Mouse (Mus musculus): ENCODE data around the gene Bcar1. TPM values are rescaled to one million over a fixed set of nuclear protein-coding genes. Genes with fewer than 3 reads are reported as not detected.

The Bcar1 gene
- polyA plus RNA-seq, 1 experiment from 2014 or later: 4.1 TPM

- DNase-seq (ENCODE audit: low spot score): no peak
These were observed 62.5 kb downstream of the Bcar1 start for GRCm38 (mm10) chr8:111681153-111681552.

- no peak for DNase-seq (ENCODE audit: low spot score)
These were observed 63.1 kb downstream of the Bcar1 start for GRCm38 (mm10) chr8:111680423-111681028.

- DNase-seq (ENCODE audit: low spot score): no peak
These were observed 64.8 kb downstream of the Bcar1 start for GRCm38 (mm10) chr8:111678848-111679247.

DNA sequence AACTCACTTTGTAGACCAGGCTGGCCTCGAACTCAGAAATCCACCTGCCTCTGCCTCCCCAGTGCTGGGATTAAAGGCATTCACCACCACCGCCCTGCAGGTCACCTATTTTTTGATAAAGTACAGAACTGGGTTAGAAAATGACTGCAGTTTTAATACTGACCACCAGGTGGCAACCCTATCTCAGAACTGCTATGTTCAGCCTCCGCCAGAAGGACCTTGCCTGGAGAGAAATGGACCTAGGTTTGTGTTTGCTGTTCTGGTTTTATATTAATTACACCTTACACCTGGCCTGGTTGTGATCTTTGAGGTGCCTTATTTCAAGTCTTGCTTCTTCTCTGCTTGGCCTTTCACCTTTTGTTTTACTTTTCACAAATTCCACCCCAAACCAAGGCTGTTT is 65.5 kb downstream of the Bcar1 start:
- peak; percentile 63 for DNase-seq (ENCODE audit: low spot score)

- no peak for DNase-seq (ENCODE audit: low spot score)
These were observed 67.4 kb downstream of the Bcar1 start for GRCm38 (mm10) chr8:111676237-111676636.

DNA sequence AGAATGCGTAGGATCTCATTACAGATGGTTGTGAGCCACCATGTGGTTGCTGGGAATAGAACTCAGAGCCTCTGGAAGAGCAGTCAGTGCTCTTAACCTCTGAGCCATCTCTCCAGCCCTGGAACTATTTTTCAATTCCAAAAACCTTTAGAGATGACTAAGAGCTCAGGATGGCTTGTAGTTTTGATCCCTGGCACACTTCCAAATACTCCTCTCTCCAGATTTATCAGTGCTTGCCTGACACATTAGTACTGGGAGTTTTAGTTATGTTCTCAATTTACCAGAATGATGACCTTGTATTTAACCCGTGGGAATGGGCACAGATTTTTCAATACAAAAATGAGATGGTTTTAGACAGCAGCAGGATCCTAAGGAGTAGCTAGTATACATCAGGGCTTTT is 76.9 kb downstream of the Bcar1 start:
- no peak for DNase-seq (ENCODE audit: low spot score)

GRCm38 (mm10) chr8:111662473-111662872 is 81.1 kb downstream of the Bcar1 start:
- DNase-seq (ENCODE audit: low spot score): no peak

Small RNAs within 50 kb of the gene (microRNA-seq; reads per million reads assigned to microRNA genes)
- not detected for gene Mir7076 (ENCODE audit: borderline number of aligned reads)

Other genes starting within 250 kb of the Bcar1 start
- gene Wdr59, start 221.7 kb downstream of the Bcar1 start, polyA plus RNA-seq (2015; fragmentation: Nextera tagmentation; extraction: Ambion mirVana): 3.0 and 3.9 TPM in 2 replicates
- gene Znrf1, start 207.7 kb downstream of the Bcar1 start, polyA plus RNA-seq (2015; fragmentation: Nextera tagmentation; extraction: Ambion mirVana): 173 and 227 TPM in 2 replicates
- gene Ldhd, start 113.4 kb downstream of the Bcar1 start, polyA plus RNA-seq (2015; fragmentation: Nextera tagmentation; extraction: Ambion mirVana): 3.8 and 3.9 TPM in 2 replicates
- gene Zfp1, start 100.4 kb downstream of the Bcar1 start, polyA plus RNA-seq (2015; fragmentation: Nextera tagmentation; extraction: Ambion mirVana): 23.6 and 29.7 TPM in 2 replicates
- gene Ctrb1, start 52.8 kb downstream of the Bcar1 start, polyA plus RNA-seq (2015; fragmentation: Nextera tagmentation; extraction: Ambion mirVana): 1.1 TPM in 2 replicates
- gene Cfdp1, start 110.5 kb upstream of the Bcar1 start, polyA plus RNA-seq (2015; fragmentation: Nextera tagmentation; extraction: Ambion mirVana): 105 and 119 TPM in 2 replicates
- 5.2 and 6.1 TPM in 2 replicates for gene Tmem170, start 132.9 kb upstream of the Bcar1 start, polyA plus RNA-seq (2015; fragmentation: Nextera tagmentation; extraction: Ambion mirVana)
- gene Chst5, start 166.6 kb upstream of the Bcar1 start, polyA plus RNA-seq (2015; fragmentation: Nextera tagmentation; extraction: Ambion mirVana): 0.09 and 0.27 TPM in 2 replicates
- 1.5 and 2.2 TPM in 2 replicates for gene Tmem231, start 190.1 kb upstream of the Bcar1 start, polyA plus RNA-seq (2015; fragmentation: Nextera tagmentation; extraction: Ambion mirVana)
- gene Gabarapl2, start 196.9 kb upstream of the Bcar1 start, polyA plus RNA-seq (2015; fragmentation: Nextera tagmentation; extraction: Ambion mirVana): 278 and 281 TPM in 2 replicates
- gene Adat1, start 248.5 kb upstream of the Bcar1 start, polyA plus RNA-seq (2015; fragmentation: Nextera tagmentation; extraction: Ambion mirVana): 4.6 and 5.4 TPM in 2 replicates